Mouse (Mus musculus) forebrain, embryonic 11.5 days (tissue): ENCODE data around the gene Zfp658. TPM values are rescaled to one million over a fixed set of nuclear protein-coding genes. Genes with fewer than 3 reads are reported as not detected.
A peak's percentile ranks its signal among the peaks of the same experiment; 100 is the strongest.

Experiments
- ATAC-seq: fragments of 200-750 bp; cut with Nextera tagmentation; replicated peaks from 2 replicates; pipeline ENCODE4 v1.8.0; 2017; ENCODE audit warnings: moderate TSS enrichment; ENCODE audit not compliant: low FRiP score
- DNase-seq: peaks from one replicate; pipeline ENCODE4 v3.0.0-alpha.2; 2017; ENCODE audit warnings: low spot score
- H3K27ac ChIP-seq: fragments of 300-500 bp; sonication (generic); 2 replicates; pipeline ENCODE4 v1.5.1; 2014; ENCODE audit warnings: low read depth, low read length
- H3K27me3 ChIP-seq: fragments of 300-500 bp; sonication (generic); 2 replicates; pipeline ENCODE4 v1.6.1; 2014; ENCODE audit warnings: mild to moderate bottlenecking, low read length, mixed read lengths; ENCODE audit not compliant: control insufficient read depth, insufficient read depth
- H3K36me3 ChIP-seq: fragments of 300-500 bp; sonication (generic); 2 replicates; pipeline ENCODE4 v1.6.1; 2014; ENCODE audit warnings: mild to moderate bottlenecking, low read length, moderate library complexity, mixed read lengths; ENCODE audit not compliant: control insufficient read depth, insufficient read depth
- H3K4me1 ChIP-seq: fragments of 300-500 bp; sonication (generic); replicated peaks from 2 replicates; pipeline ENCODE4 v1.6.1; 2014; ENCODE audit warnings: low read length, mixed read lengths; ENCODE audit not compliant: control insufficient read depth, insufficient read depth
- H3K4me2 ChIP-seq: fragments of 300-500 bp; sonication (generic); 2 replicates; pipeline ENCODE4 v1.6.1; 2014; ENCODE audit warnings: low read depth, mild to moderate bottlenecking, low read length, moderate library complexity, mixed read lengths; ENCODE audit not compliant: severe bottlenecking
- H3K4me3 ChIP-seq: fragments of 300-500 bp; sonication (generic); 2 replicates; pipeline ENCODE4 v1.5.1; 2014; ENCODE audit warnings: low read depth, low read length
- H3K9ac ChIP-seq: fragments of 300-500 bp; sonication (generic); 2 replicates; pipeline ENCODE4 v1.6.1; 2014; ENCODE audit warnings: low read length
- H3K9me3 ChIP-seq: fragments of 300-500 bp; sonication (generic); 2 replicates; pipeline ENCODE4 v1.6.1; 2016; ENCODE audit warnings: low read length, mixed read lengths; ENCODE audit not compliant: control insufficient read depth
- WGBS: fragments of 180-500 bp; shearing (Covaris S2); extraction: QIAGEN DNeasy Blood & Tissue Kit; methylation state at CpG from one replicate; pipeline ENCODE4 v1.1.7; 2014; 5-methylcytosine and 5-hydroxymethylcytosine counted together
- polyA plus RNA-seq: library from polyadenylated mRNA; unstranded; fragments of >200 nt; fragmentation: Nextera tagmentation; extraction: Ambion mirVana; gene quantifications from 2 replicates; pipeline ENCODE4 v1.2.1, GENCODE M21; 2014

The Zfp658 gene
- polyA plus RNA-seq, 1 experiment from 2014 or later, result 6.8 TPM

GRCm38 (mm10) chr7:43607743-43608287, 45.8 kb downstream of the Zfp658 start:
- Histone ChIP-seq H3K4me2 (peak overlapping the region; percentile 79; the same call in 1 of the 2 replicates), H3K27me3 (no peaks in the 10 kb centered on the region), H3K9me3 (no peaks in the 10 kb centered on the region), H3K27ac (no peak overlapping the region), H3K9ac (peak overlapping the region; percentile 64; the same call in 1 of the 2 replicates), H3K4me1 (0 out of 2 replicates have a peak, but pooled peaks cover 3% of the 10 kb centered on the region), H3K36me3 (no peaks in the 10 kb centered on the region), H3K4me3 (peak overlapping the region; percentile 41)
- 53% methylated on average over 5 of the region's 5 CpGs for WGBS
- no peak for ATAC-seq
- DNase-seq, result peak; percentile 36

GRCm38 (mm10) chr7:43608316-43608824, 46.3 kb downstream of the Zfp658 start:
- Histone ChIP-seq H3K27ac (no peak overlapping the region), H3K9me3 (no peaks in the 10 kb centered on the region), H3K9ac (no peak overlapping the region), H3K4me1 (0 out of 2 replicates have a peak, but pooled peaks cover 3% of the 10 kb centered on the region), H3K27me3 (no peaks in the 10 kb centered on the region), H3K4me2 (no peak overlapping the region), H3K4me3 (no peak overlapping the region), H3K36me3 (no peaks in the 10 kb centered on the region)
- DNase-seq (peak; percentile 1), ATAC-seq (no peak)
- WGBS, result 85% methylated on average over 7 of the region's 7 CpGs

GRCm38 (mm10) chr7:43613816-43614551, 51.9 kb downstream of the Zfp658 start:
- WGBS, result 88% methylated on average over 14 of the region's 14 CpGs
- Histone ChIP-seq H3K4me1 (no peaks in the 10 kb centered on the region), H3K9ac (no peak overlapping the region), H3K4me3 (no peak overlapping the region), H3K27ac (no peak overlapping the region), H3K9me3 (no peaks in the 10 kb centered on the region), H3K4me2 (no peak overlapping the region), H3K36me3 (no peaks in the 10 kb centered on the region), H3K27me3 (no peaks in the 10 kb centered on the region)
- no peak for ATAC-seq
- DNase-seq, result peak; percentile 39

- no peaks in the 10 kb centered on the region for H3K36me3 ChIP-seq
- ATAC-seq (no peak), DNase-seq (no peak)
- no peaks in the 10 kb centered on the region for H3K4me1 ChIP-seq
- no peaks in the 10 kb centered on the region for H3K27me3 ChIP-seq
- 80% methylated on average over 7 of the region's 7 CpGs for WGBS
- no peak overlapping the region for H3K27ac ChIP-seq
- H3K4me2 ChIP-seq, result no peak overlapping the region
- no peak overlapping the region for H3K9ac ChIP-seq
- no peak overlapping the region for H3K4me3 ChIP-seq
- H3K9me3 ChIP-seq, result no peaks in the 10 kb centered on the region
These were observed 60.9 kb downstream of the Zfp658 start for GRCm38 (mm10) chr7:43622927-43623326.

GRCm38 (mm10) chr7:43623819-43624218, 61.8 kb downstream of the Zfp658 start:
- Histone ChIP-seq H3K27me3 (no peaks in the 10 kb centered on the region), H3K4me2 (no peak overlapping the region), H3K4me3 (no peak overlapping the region), H3K36me3 (no peaks in the 10 kb centered on the region), H3K9me3 (no peaks in the 10 kb centered on the region), H3K9ac (no peak overlapping the region), H3K27ac (no peak overlapping the region), H3K4me1 (no peaks in the 10 kb centered on the region)
- 17% methylated on average over 10 of the region's 10 CpGs for WGBS
- DNase-seq (no peak), ATAC-seq (no peak)

Other genes with a start within 250 kb of the Zfp658 start
- 13.8 and 14.5 TPM in 2 replicates for gene Zfp715, start 249.0 kb upstream of the Zfp658 start, polyA plus RNA-seq
- gene Siglecf, start 210.9 kb upstream of the Zfp658 start, polyA plus RNA-seq, result 0.16 and 0.23 TPM in 2 replicates
- 0.04 TPM in 1 of 2 replicates, not detected in the other for gene Siglecg, start 154.1 kb upstream of the Zfp658 start, polyA plus RNA-seq
- not detected in 2 replicates for gene Lim2, start 134.6 kb upstream of the Zfp658 start, polyA plus RNA-seq
- not detected in 2 replicates for gene Nkg7, start 125.2 kb upstream of the Zfp658 start, polyA plus RNA-seq
- not detected in 2 replicates for gene Cldnd2, start 121.5 kb upstream of the Zfp658 start, polyA plus RNA-seq
- gene Etfb, start 118.2 kb upstream of the Zfp658 start, polyA plus RNA-seq, result 193 and 201 TPM in 2 replicates
- gene Gm45233, start 118.1 kb upstream of the Zfp658 start, polyA plus RNA-seq, result not detected in 2 replicates
- 1.8 and 3.1 TPM in 2 replicates for gene Vsig10l, start 99.1 kb upstream of the Zfp658 start, polyA plus RNA-seq
- 2.0 and 2.7 TPM in 2 replicates for gene Iglon5, start 72.2 kb upstream of the Zfp658 start, polyA plus RNA-seq
- not detected in 2 replicates for gene 4931406B18Rik, start 56.3 kb upstream of the Zfp658 start, polyA plus RNA-seq
- gene Cd33, start 17.8 kb upstream of the Zfp658 start, polyA plus RNA-seq, result 0.71 and 1.7 TPM in 2 replicates
- 16.0 and 16.9 TPM in 2 replicates for gene Zfp719, start 17.4 kb downstream of the Zfp658 start, polyA plus RNA-seq
- gene Zfp819, start 44.9 kb downstream of the Zfp658 start, polyA plus RNA-seq, result 0.92 and 1.0 TPM in 2 replicates
- not detected in 2 replicates for gene Ceacam18, start 72.5 kb downstream of the Zfp658 start, polyA plus RNA-seq
- 0.32 and 0.67 TPM in 2 replicates for gene Siglece, start 97.9 kb downstream of the Zfp658 start, polyA plus RNA-seq
- 13.7 and 14.3 TPM in 2 replicates for gene Ctu1, start 109.8 kb downstream of the Zfp658 start, polyA plus RNA-seq
- not detected in 2 replicates for gene Klk14, start 128.2 kb downstream of the Zfp658 start, polyA plus RNA-seq
- 0.40 TPM in 1 of 2 replicates, not detected in the other for gene Klk13, start 150.3 kb downstream of the Zfp658 start, polyA plus RNA-seq
- not detected in 2 replicates for gene Klk12, start 206.6 kb downstream of the Zfp658 start, polyA plus RNA-seq
- not detected in 2 replicates for gene Klk11, start 212.3 kb downstream of the Zfp658 start, polyA plus RNA-seq
- gene Klk10, start 218.8 kb downstream of the Zfp658 start, polyA plus RNA-seq, result 0.17 and 0.20 TPM in 2 replicates
- not detected in 2 replicates for gene Klk9, start 229.6 kb downstream of the Zfp658 start, polyA plus RNA-seq
- 9.1 and 12.1 TPM in 2 replicates for gene Klk8, start 235.3 kb downstream of the Zfp658 start, polyA plus RNA-seq
- not detected in 2 replicates for gene Klk7, start 249.0 kb downstream of the Zfp658 start, polyA plus RNA-seq